Mouse (Mus musculus) thymus, adult 2 months (tissue): Measurements from ENCODE around the gene Samd11.

ENCODE experiments used
- CTCF ChIP-seq: fragments of 200-500 bp; IDR thresholded peaks from 2 replicates; pipeline ENCODE4 v1.5.1; 2012; ENCODE audit warnings: mild to moderate bottlenecking, control low read depth, low read length, moderate library complexity, borderline replicate concordance; ENCODE audit not compliant: control insufficient read depth, poor library complexity, insufficient read depth; ENCODE audit errors: extremely low read depth
- POLR2A ChIP-seq: fragments of 200-500 bp; IDR thresholded peaks from 2 replicates; pipeline ENCODE4 v1.6.1; 2012; ENCODE audit warnings: mild to moderate bottlenecking, low read length, control low read depth, moderate library complexity; ENCODE audit not compliant: control insufficient read depth, poor library complexity, insufficient read depth; ENCODE audit errors: extremely low read depth

DNA sequence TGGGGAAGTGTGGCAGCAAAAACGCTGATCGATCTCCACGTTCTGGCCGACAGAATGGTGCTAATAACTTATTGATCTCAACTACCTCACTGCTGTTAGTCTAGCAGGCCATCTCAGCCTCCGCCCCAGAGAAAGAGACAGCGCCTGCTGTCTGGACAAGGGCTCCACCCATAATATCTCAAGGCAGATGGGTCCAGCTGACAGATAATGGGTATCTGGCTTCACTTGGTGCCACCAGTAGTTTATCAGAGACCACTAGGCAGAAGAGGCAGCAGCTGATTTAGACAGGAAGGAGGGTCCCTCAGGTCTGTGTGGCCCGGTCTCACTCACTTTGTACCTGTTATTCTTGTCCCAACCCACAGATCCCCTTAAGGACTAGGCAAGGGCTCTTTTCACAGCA is 2.4 kb downstream of the Samd11 start:
- TF ChIP-seq CTCF (no peak), POLR2A (no peak)
